Mouse (Mus musculus) spleen, postnatal 4 days (tissue): ENCODE measurements at regions not wholly inside any gene's neighbourhood (a gene's known extent, or its start where the extent isn't known, plus 50 kb on each side); places are given as distances from the start of the nearest gene placed in this dataset.
"Not testable (repeated sequence)": the region's sequence is repeated elsewhere in the genome, so short reads cannot be mapped to it uniquely, and the experiment has no call there.

Source experiments
- DNase-seq, 2 experiments: peaks; one replicate each; pipeline ENCODE4 v3.0.0; 2022; ENCODE audit warnings: low spot score in 2 of 2

GRCm38 (mm10) chr5:74827944-74828343 is 125.2 kb upstream of the Lnx1 start:
- no peak for DNase-seq

GRCm38 (mm10) chr5:74825517-74826254 is 123.0 kb upstream of the Lnx1 start:
- DNase-seq: no peak

- DNase-seq: no peak
Observed at GRCm38 (mm10) chr5:74823719-74824118, 121.0 kb upstream of the Lnx1 start.

GRCm38 (mm10) chr5:74821969-74822368 is 119.3 kb upstream of the Lnx1 start:
- no peak for DNase-seq

GRCm38 (mm10) chr5:74816523-74816922 is 113.8 kb upstream of the Lnx1 start:
- DNase-seq: no peak

- DNase-seq: no peak
Observed at GRCm38 (mm10) chr5:74813396-74813795, 110.7 kb upstream of the Lnx1 start.

GRCm38 (mm10) chr5:74811046-74811445 is 108.3 kb upstream of the Lnx1 start:
- no peak for DNase-seq

GRCm38 (mm10) chr5:74807581-74808221 is 105.0 kb upstream of the Lnx1 start:
- no peak for DNase-seq

GRCm38 (mm10) chr5:74801946-74802345 is 99.2 kb upstream of the Lnx1 start:
- no peak for DNase-seq

GRCm38 (mm10) chr5:74800351-74800750 is 97.6 kb upstream of the Lnx1 start:
- DNase-seq: no peak

- no peak for DNase-seq
Observed at GRCm38 (mm10) chr5:74796421-74797067, 93.8 kb upstream of the Lnx1 start.

- DNase-seq: no peak
Observed at GRCm38 (mm10) chr5:74794726-74795125, 92.0 kb upstream of the Lnx1 start.

- DNase-seq: no peak
Observed at GRCm38 (mm10) chr5:74793431-74793830, 90.7 kb upstream of the Lnx1 start.

GRCm38 (mm10) chr5:74792936-74793335 is 90.2 kb upstream of the Lnx1 start:
- no peak for DNase-seq

GRCm38 (mm10) chr5:74792301-74792700 is 89.6 kb upstream of the Lnx1 start:
- no peak for DNase-seq

- DNase-seq: not testable (repeated sequence)
Observed at GRCm38 (mm10) chr5:74790501-74790900, 87.8 kb upstream of the Lnx1 start.

- no peak for DNase-seq
Observed at GRCm38 (mm10) chr5:74783906-74784305, 81.2 kb upstream of the Lnx1 start.

GRCm38 (mm10) chr5:74778076-74778465 is 75.4 kb upstream of the Lnx1 start:
- DNase-seq: no peak

GRCm38 (mm10) chr5:74777381-74778075 is 74.8 kb upstream of the Lnx1 start:
- no peak for DNase-seq

- DNase-seq: no peak
Observed at GRCm38 (mm10) chr5:74776081-74776480, 73.4 kb upstream of the Lnx1 start.

GRCm38 (mm10) chr5:74775596-74775995 is 72.9 kb upstream of the Lnx1 start:
- no peak for DNase-seq
